Mouse (Mus musculus) bone marrow, adult 2 months (tissue): ENCODE results near the gene 2410015M20Rik. TPM values are rescaled to one million over a fixed set of nuclear protein-coding genes. Genes with fewer than 3 reads are reported as not detected.

ENCODE experiments used
- H3K27ac ChIP-seq: fragments of 200-500 bp; 2 replicates; pipeline ENCODE4 v1.5.1; 2012; ENCODE audit warnings: low read depth, mild to moderate bottlenecking, control low read depth, inconsistent platforms, low read length; ENCODE audit not compliant: control insufficient read depth, poor library complexity, insufficient read depth
- H3K4me1 ChIP-seq: fragments of 200-500 bp; 2 replicates; pipeline ENCODE4 v1.6.1; 2011; ENCODE audit warnings: low read length; ENCODE audit not compliant: control insufficient read depth, insufficient read depth
- H3K4me3 ChIP-seq: fragments of 200-500 bp; replicated peaks from 2 replicates; pipeline ENCODE3; 2011; ENCODE audit warnings: mild to moderate bottlenecking, low read depth, low read length, control low read depth; ENCODE audit not compliant: control insufficient read depth
- CTCF ChIP-seq: fragments of 200-500 bp; IDR thresholded peaks from 2 replicates; pipeline ENCODE4 v1.5.1; 2011; ENCODE audit warnings: low read length, control low read depth; ENCODE audit not compliant: control insufficient read depth, insufficient read depth
- POLR2A ChIP-seq: fragments of 200-500 bp; IDR thresholded peaks from 2 replicates; pipeline ENCODE4 v1.6.1; 2011; ENCODE audit warnings: low read depth, mild to moderate bottlenecking, control low read depth, low read length, borderline replicate concordance; ENCODE audit not compliant: control insufficient read depth
- WGBS: fragments of 180-500 bp; shearing (Covaris S2); methylation state at CpG from one replicate; pipeline ENCODE4 v1.1.7; 2018; 5-methylcytosine and 5-hydroxymethylcytosine counted together
- polyA plus RNA-seq: library from polyadenylated mRNA; stranded (reverse); fragments of >200 nt; gene quantifications from 2 replicates; pipeline ENCODE4 v1.2.4, GENCODE M21; 2011; ENCODE audit warnings: low replicate concordance; ENCODE audit not compliant: missing spikeins, insufficient read depth, insufficient read length

The 2410015M20Rik gene
- polyA plus RNA-seq, 1 experiment: 94.1 TPM

- Histone ChIP-seq H3K27ac (no peak within 1 kb of the TSS), H3K4me1 (peaks cover 4% of the 10 kb centered on the region; the same call in 1 of the 2 replicates), H3K4me3 (peak within 1 kb of the TSS; percentile 58)
- no peak for TF ChIP-seq CTCF
- no peak for TF ChIP-seq POLR2A
- 20% methylated on average over 26 of the region's 26 CpGs for WGBS
Observed at GRCm38 (mm10) chr17:56627530-56628277, 18.1 kb upstream of the 2410015M20Rik start, which contains the start of gene Catsperd. TSS of gene Catsperd (plus strand) at chr17:56628143.

GRCm38 (mm10) chr17:56626754-56627470 lies 17.3 kb upstream of the 2410015M20Rik start, which contains the start of gene Lonp1:
TSS of gene Lonp1 (minus strand) at chr17:56626887.
- WGBS: under 1% methylated on average over 51 of the region's 51 CpGs
- TF ChIP-seq CTCF: peak; percentile 11; the same call in 1 of the 2 replicates
- peak; percentile 76; the same call in 1 of the 2 replicates for TF ChIP-seq POLR2A
- Histone ChIP-seq H3K4me1 (peaks cover 4% of the 10 kb centered on the region; the same call in 1 of the 2 replicates), H3K27ac (no peak within 1 kb of the TSS), H3K4me3 (peak within 1 kb of the TSS; percentile 58)

GRCm38 (mm10) chr17:56626260-56626659 lies 16.7 kb upstream of the 2410015M20Rik start:
- H3K4me3 ChIP-seq: peak overlapping the region; percentile 58
- no peak overlapping the region for H3K27ac ChIP-seq
- TF ChIP-seq CTCF (no peak), POLR2A (no peak)
- 0% methylated on average over 32 of the region's 32 CpGs for WGBS
- peaks cover 4% of the 10 kb centered on the region; the same call in 1 of the 2 replicates for H3K4me1 ChIP-seq

- WGBS: 60% methylated on average over 3 of the region's 3 CpGs
- H3K4me3 ChIP-seq: no peak overlapping the region
- H3K4me1 ChIP-seq: peaks cover 4% of the 10 kb centered on the region; the same call in 1 of the 2 replicates
- no peak overlapping the region for H3K27ac ChIP-seq
- no peak for TF ChIP-seq CTCF
- no peak for TF ChIP-seq POLR2A
Observed at GRCm38 (mm10) chr17:56625495-56625894, 15.9 kb upstream of the 2410015M20Rik start.

- WGBS: 88% methylated on average over 8 of the region's 8 CpGs
- peaks cover 3% of the 10 kb centered on the region; the same call in 1 of the 2 replicates for H3K4me1 ChIP-seq
- TF ChIP-seq POLR2A (no peak), CTCF (no peak)
- H3K27ac ChIP-seq: no peak overlapping the region
- H3K4me3 ChIP-seq: no peak overlapping the region
Observed at GRCm38 (mm10) chr17:56617628-56618027, 8.1 kb upstream of the 2410015M20Rik start.

- Histone ChIP-seq H3K27ac (no peak overlapping the region), H3K4me1 (peaks cover 5% of the 10 kb centered on the region; the same call in 1 of the 2 replicates), H3K4me3 (no peak overlapping the region)
- 91% methylated on average over 3 of the region's 3 CpGs for WGBS
- no peak for TF ChIP-seq POLR2A
- TF ChIP-seq CTCF: no peak
Observed at GRCm38 (mm10) chr17:56616725-56617124, 7.2 kb upstream of the 2410015M20Rik start.

- Histone ChIP-seq H3K4me3 (no peak overlapping the region), H3K4me1 (peaks cover 5% of the 10 kb centered on the region; the same call in 1 of the 2 replicates), H3K27ac (no peak overlapping the region)
- 85% methylated on average over 4 of the region's 4 CpGs for WGBS
- TF ChIP-seq CTCF: no peak
- TF ChIP-seq POLR2A: no peak
Observed at GRCm38 (mm10) chr17:56615792-56616191, 6.2 kb upstream of the 2410015M20Rik start.
